Mouse (Mus musculus) spleen, postnatal 0 days (tissue): ENCODE data around the gene Olfr616. TPM values are rescaled to one million over a fixed set of nuclear protein-coding genes. Genes with fewer than 3 reads are reported as not detected.

Experiments
- polyA plus RNA-seq: library from polyadenylated mRNA; unstranded; fragments of >200 nt; fragmentation: Nextera tagmentation; extraction: Ambion mirVana; gene quantifications from 2 replicates; pipeline ENCODE4 v1.2.1, GENCODE M21; 2015

The Olfr616 gene
- polyA plus RNA-seq, result not detected in 2 replicates

DNA sequence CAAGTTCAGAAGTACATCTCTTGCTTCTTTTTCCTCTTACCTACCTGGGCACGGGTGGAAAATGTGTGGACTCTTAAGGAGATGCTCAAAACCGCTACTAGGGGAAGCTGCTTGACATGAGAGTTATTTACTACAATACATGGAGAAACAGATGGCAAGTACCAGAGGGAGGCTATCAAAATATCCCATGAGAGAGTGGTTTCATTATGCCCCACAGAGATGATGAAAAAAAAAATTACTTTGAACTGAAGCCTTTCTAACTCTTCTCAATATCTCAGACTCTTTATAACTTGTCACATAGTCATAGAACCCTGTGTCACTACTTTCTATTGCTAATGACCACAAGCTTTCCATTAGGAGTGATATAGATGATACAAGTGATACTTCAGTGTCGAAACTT is at the start of gene Olfr616:
TSS of gene Olfr616 (minus strand) at position 101 of the 400 bp plus-strand sequence.

DNA sequence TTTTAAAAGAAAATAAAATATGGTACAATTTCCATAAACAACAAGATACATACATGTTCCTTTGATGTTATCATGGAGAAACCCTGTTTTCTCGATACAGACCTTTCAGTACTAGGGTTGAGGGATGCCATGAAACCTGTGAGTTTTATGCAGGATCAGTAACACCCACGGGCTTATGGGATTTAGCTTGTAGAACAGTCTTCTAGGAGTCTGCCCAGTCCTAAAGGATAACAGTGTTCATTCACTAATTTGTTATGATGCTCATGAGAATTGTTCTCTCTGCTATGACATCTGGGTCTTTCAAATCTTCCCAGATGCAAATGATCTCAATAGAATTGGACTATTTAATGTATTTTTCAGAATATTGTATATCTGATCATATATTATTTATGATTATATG is 43.5 kb upstream of the Olfr616 start, which contains the start of gene Olfr620:
TSS of gene Olfr620 (minus strand) at position 101 of the 400 bp plus-strand sequence.

DNA sequence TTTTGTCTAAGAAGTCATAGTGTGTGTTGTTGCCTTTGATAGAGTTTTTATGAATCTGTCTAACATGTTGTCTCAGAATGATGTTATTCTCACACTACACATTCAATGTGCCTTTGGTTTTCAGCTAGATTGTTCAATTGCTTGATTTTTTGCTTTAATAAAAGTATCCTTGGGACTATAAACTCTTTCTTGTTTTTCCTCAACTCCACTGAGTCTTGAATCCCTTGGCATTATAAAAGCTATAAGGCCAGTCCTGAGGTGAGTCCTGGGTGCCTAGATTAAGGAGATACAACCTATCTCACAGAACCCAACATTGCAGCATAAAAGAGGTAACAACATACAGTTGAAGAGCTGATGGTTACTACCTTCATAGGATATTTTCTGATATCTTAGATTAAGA is 31.3 kb upstream of the Olfr616 start, which contains the start of gene Olfr619:
TSS of gene Olfr619 (plus strand) at position 301 of the 400 bp plus-strand sequence.

DNA sequence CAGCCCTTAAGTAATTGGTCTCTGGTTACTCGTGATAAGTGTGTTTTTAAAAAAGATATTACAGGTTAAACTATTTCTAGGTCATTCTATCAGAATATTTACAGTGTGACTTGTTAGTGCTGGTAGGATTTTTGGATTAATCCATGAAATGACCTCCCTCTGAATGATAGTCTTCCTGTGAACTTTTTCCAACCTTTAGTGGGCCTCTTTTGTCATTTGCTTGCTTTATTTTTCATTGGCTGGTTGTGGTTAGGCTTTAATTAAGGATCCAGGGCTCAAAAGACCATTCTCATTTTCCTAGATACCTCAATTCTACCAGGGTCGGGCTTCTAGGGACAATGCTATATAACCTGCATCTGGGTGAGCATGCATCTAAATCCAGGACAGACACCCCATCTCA is 20.9 kb upstream of the Olfr616 start, which contains the start of gene Olfr618:
TSS of gene Olfr618 (plus strand) at position 301 of the 400 bp plus-strand sequence.

DNA sequence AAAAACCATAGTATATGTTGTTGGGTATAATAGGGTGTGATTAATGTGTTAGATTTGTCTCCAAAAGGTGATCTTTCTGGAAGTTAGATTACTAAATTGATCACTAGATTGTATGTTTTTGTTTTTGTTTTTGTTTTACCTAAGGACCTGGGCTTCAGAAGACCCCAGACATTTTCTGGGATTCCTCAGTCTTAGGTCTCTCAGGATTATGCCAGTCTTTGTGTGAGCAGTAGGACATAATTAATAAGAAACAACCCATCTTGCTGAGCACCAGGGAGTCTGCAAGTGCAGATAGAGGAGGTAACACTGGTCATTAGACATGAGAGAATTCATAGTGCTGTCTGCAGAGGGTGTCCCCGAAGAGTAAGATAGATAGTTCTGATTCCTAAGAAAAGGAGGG is 3.8 kb upstream of the Olfr616 start, which contains the start of gene Olfr617:
TSS of gene Olfr617 (plus strand) at position 301 of the 400 bp plus-strand sequence.

DNA sequence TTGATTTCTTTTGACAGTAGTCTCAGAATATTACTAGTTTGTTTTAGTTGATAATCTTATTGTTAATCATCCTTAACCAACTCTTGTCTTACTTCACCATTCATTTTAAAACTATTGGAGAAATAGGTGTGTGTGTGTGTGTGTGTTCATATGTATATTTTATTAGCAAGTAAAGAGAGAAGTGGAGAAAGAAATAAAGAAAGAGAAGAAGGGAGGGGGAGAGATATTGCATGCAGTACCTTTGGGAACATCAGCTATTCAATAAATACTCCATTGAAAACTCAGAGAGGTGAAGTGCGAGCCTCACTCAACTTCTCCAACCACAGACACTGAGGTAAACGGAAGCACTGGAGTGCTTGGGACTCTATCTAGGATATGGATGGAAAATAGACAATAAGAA is 13.2 kb downstream of the Olfr616 start, which contains the start of gene Olfr615:
TSS of gene Olfr615 (plus strand) at position 301 of the 400 bp plus-strand sequence.

DNA sequence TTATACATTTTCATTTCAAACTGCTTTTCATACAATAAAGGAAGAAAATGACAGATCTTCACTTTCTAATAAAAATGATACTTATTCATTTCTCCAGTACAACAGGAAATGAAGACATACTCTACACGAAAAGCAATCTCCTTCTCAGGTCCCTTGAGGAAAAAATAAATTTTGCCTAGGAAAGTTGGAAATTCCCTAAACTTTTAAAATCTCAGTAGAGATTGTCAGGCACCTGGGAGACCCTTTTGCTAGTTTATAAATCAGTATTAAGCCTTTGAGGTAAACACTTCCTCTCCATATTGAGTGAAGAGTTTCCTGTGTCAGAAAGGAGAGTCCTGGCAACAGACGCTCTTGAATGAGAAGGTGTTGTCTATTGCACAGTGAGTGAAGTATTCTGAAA is 21.2 kb downstream of the Olfr616 start, which contains the start of gene Olfr613:
TSS of gene Olfr613 (plus strand) at position 301 of the 400 bp plus-strand sequence.

DNA sequence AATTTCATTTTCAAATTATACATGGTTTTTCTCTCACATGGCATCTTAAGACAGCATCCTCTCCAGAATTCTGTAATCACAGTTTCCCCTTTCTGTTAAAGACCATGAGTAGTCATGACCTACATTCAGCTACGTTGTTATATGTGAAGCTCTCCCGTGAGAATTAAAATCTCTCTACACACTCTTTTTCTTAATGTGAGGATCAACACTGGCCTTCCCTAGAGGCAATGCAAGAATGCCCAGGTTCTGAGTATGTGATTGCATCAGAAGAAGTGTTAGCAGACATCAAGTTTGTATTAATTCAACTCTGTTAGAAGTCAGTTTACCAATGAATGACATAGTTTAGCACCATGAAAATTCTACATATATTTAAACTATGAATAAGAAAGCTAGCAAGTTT is 26.3 kb downstream of the Olfr616 start, which contains the start of gene Olfr612:
TSS of gene Olfr612 (minus strand) at position 101 of the 400 bp plus-strand sequence.

DNA sequence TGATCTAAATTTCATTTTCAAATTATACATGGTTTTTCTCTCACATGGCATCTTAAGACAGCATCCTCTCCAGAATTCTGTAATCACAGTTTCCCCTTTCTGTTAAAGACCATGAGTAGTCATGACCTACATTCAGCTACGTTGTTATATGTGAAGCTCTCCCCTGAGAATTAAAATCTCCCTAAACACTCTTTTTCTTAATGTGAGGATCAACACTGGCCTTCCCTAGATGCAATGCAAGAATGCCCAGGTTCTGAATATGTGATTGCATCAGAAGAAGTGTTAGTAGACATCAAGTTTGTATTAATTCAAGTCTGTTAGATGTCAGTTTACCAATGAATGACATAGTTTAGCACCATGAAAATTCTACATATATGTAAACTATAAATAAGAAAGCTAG is 48.2 kb downstream of the Olfr616 start, which contains the start of gene Olfr611:
TSS of gene Olfr611 (minus strand) at position 101 of the 400 bp plus-strand sequence.

Other genes with a start within 250 kb of the Olfr616 start
- gene Olfr598, start 245.6 kb downstream of the Olfr616 start, polyA plus RNA-seq, result not detected in 2 replicates
- not detected in 2 replicates for gene Olfr599, start 233.2 kb downstream of the Olfr616 start, polyA plus RNA-seq
- gene Olfr600, start 219.5 kb downstream of the Olfr616 start, polyA plus RNA-seq, result not detected in 2 replicates
- gene Olfr601, start 206.5 kb downstream of the Olfr616 start, polyA plus RNA-seq, result not detected in 2 replicates
- not detected in 2 replicates for gene Olfr603, start 183.0 kb downstream of the Olfr616 start, polyA plus RNA-seq
- gene Usp17lc, start 154.1 kb downstream of the Olfr616 start, polyA plus RNA-seq, result not detected in 2 replicates
- not detected in 2 replicates for gene Olfr605, start 123.7 kb downstream of the Olfr616 start, polyA plus RNA-seq
- not detected in 2 replicates for gene Olfr606, start 120.1 kb downstream of the Olfr616 start, polyA plus RNA-seq
- gene Olfr607, start 105.0 kb downstream of the Olfr616 start, polyA plus RNA-seq, result not detected in 2 replicates
- not detected in 2 replicates for gene Olfr608, start 99.3 kb downstream of the Olfr616 start, polyA plus RNA-seq
- not detected in 2 replicates for gene Olfr609, start 71.1 kb downstream of the Olfr616 start, polyA plus RNA-seq
- gene Olfr610, start 57.0 kb downstream of the Olfr616 start, polyA plus RNA-seq, result not detected in 2 replicates
- gene Olfr611, start 48.3 kb downstream of the Olfr616 start, polyA plus RNA-seq, result not detected in 2 replicates
- not detected in 2 replicates for gene Olfr612, start 26.4 kb downstream of the Olfr616 start, polyA plus RNA-seq
- gene Olfr613, start 21.1 kb downstream of the Olfr616 start, polyA plus RNA-seq, result not detected in 2 replicates
- gene Olfr615, start 13.1 kb downstream of the Olfr616 start, polyA plus RNA-seq, result not detected in 2 replicates
- gene Olfr617, start 3.9 kb upstream of the Olfr616 start, polyA plus RNA-seq, result not detected in 2 replicates
- gene Olfr618, start 21.0 kb upstream of the Olfr616 start, polyA plus RNA-seq, result not detected in 2 replicates
- not detected in 2 replicates for gene Olfr619, start 31.4 kb upstream of the Olfr616 start, polyA plus RNA-seq
- gene Olfr620, start 43.4 kb upstream of the Olfr616 start, polyA plus RNA-seq, result not detected in 2 replicates
- not detected in 2 replicates for gene Olfr622, start 73.6 kb upstream of the Olfr616 start, polyA plus RNA-seq
- gene Olfr623, start 94.6 kb upstream of the Olfr616 start, polyA plus RNA-seq, result not detected in 2 replicates
- gene Olfr624, start 102.0 kb upstream of the Olfr616 start, polyA plus RNA-seq, result 0.02 and 0.08 TPM in 2 replicates
- gene Olfr625-ps1, start 113.6 kb upstream of the Olfr616 start, polyA plus RNA-seq, result not detected in 2 replicates
- not detected in 2 replicates for gene Olfr243, start 145.5 kb upstream of the Olfr616 start, polyA plus RNA-seq
- not detected in 2 replicates for gene Olfr628, start 161.2 kb upstream of the Olfr616 start, polyA plus RNA-seq
- 0.14 and 0.19 TPM in 2 replicates for gene Olfr629, start 175.8 kb upstream of the Olfr616 start, polyA plus RNA-seq
- not detected in 2 replicates for gene Olfr630, start 188.2 kb upstream of the Olfr616 start, polyA plus RNA-seq
- gene Olfr69, start 202.5 kb upstream of the Olfr616 start, polyA plus RNA-seq, result 0.05 TPM in 1 of 2 replicates, not detected in the other
- 0.02 TPM in 1 of 2 replicates, not detected in the other for gene Olfr68, start 210.6 kb upstream of the Olfr616 start, polyA plus RNA-seq
- gene Olfr67, start 222.7 kb upstream of the Olfr616 start, polyA plus RNA-seq, result not detected in 2 replicates
- gene Hbb-bt, start 244.9 kb upstream of the Olfr616 start, polyA plus RNA-seq, result 27,857 and 31,285 TPM in 2 replicates